Mouse (Mus musculus) thymus, adult 2 months (tissue): ENCODE measurements around the gene Npas2.

Source experiments
- CTCF ChIP-seq: fragments of 200-500 bp; IDR thresholded peaks from 2 replicates; pipeline ENCODE4 v1.5.1; 2012; ENCODE audit warnings: mild to moderate bottlenecking, control low read depth, low read length, moderate library complexity, borderline replicate concordance; ENCODE audit not compliant: control insufficient read depth, poor library complexity, insufficient read depth; ENCODE audit errors: extremely low read depth
- POLR2A ChIP-seq: fragments of 200-500 bp; IDR thresholded peaks from 2 replicates; pipeline ENCODE4 v1.6.1; 2012; ENCODE audit warnings: mild to moderate bottlenecking, low read length, control low read depth, moderate library complexity; ENCODE audit not compliant: control insufficient read depth, poor library complexity, insufficient read depth; ENCODE audit errors: extremely low read depth

- TF ChIP-seq POLR2A: no peak
- no peak for TF ChIP-seq CTCF
Observed at GRCm38 (mm10) chr1:39300676-39301075, 107.1 kb downstream of the Npas2 start.
